Mouse (Mus musculus): Measurements from ENCODE around the gene Zbtb22. TPM values are rescaled to one million over a fixed set of nuclear protein-coding genes. Genes with fewer than 3 reads are reported as not detected.
"Not testable (repeated sequence)": the region's sequence is repeated elsewhere in the genome, so short reads cannot be mapped to it uniquely, and the experiment has no call there.

Gene Zbtb22
- polyA plus RNA-seq, 1 experiment from 2014 or later = 6.5 TPM

GRCm38 (mm10) chr17:33901653-33902052, 14.1 kb upstream of the Zbtb22 start:
- H3K36me3 ChIP-seq (ENCODE audit: control insufficient read depth, insufficient read depth, low read length) = no peaks in the 10 kb centered on the region
- WGBS = 48% methylated on average over 4 of the region's 4 CpGs
- no peaks in the 10 kb centered on the region for H3K4me1 ChIP-seq (ENCODE audit: control insufficient read depth, insufficient read depth, low read length)
- no peak overlapping the region for H3K9ac ChIP-seq (replicated peaks; ENCODE audit: low read depth, low read length)
- no peaks in the 10 kb centered on the region for H3K27me3 ChIP-seq (ENCODE audit: control insufficient read depth, insufficient read depth, low read length)
- no peak overlapping the region for H3K4me2 ChIP-seq (ENCODE audit: low read depth, low read length)
- no peaks in the 10 kb centered on the region for H3K9me3 ChIP-seq (ENCODE audit: control insufficient read depth, low read length)
- ATAC-seq (ENCODE audit: low read depth) = no peak
- no peak overlapping the region for H3K4me3 ChIP-seq (ENCODE audit: low read depth, low read length)
- H3K27ac ChIP-seq (ENCODE audit: low read depth, low read length) = no peak overlapping the region

DNA sequence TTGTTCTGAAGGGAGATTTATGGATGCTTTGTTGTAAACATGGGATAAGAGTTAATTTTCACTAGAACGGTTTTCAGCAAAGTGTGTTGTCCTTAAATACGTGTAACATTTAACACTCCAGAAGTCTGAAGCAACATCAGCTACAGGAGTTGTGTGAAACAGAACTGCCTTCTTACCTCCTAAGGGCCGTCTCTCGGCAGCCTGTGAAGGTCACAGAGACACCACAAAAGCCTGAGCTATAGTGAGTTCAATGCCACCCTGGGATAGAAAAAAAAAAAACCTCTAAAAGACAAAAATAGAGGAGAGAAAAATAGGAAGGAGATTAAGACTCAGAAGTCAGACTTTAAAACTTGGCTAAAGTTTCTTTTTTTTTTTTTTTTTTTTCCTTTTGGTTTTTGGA, 13.6 kb upstream of the Zbtb22 start:
- Histone ChIP-seq H3K4me3 (ENCODE audit: low read depth, low read length) (no peak overlapping the region), H3K9ac (replicated peaks; ENCODE audit: low read depth, low read length) (no peak overlapping the region), H3K36me3 (ENCODE audit: control insufficient read depth, insufficient read depth, low read length) (no peaks in the 10 kb centered on the region), H3K4me2 (ENCODE audit: low read depth, low read length) (no peak overlapping the region), H3K9me3 (ENCODE audit: control insufficient read depth, low read length) (no peaks in the 10 kb centered on the region), H3K4me1 (ENCODE audit: control insufficient read depth, insufficient read depth, low read length) (no peaks in the 10 kb centered on the region), H3K27ac (ENCODE audit: low read depth, low read length) (no peak overlapping the region), H3K27me3 (ENCODE audit: control insufficient read depth, insufficient read depth, low read length) (no peaks in the 10 kb centered on the region)
- WGBS = 51% methylated on average over 4 of the region's 4 CpGs
- no peak for ATAC-seq (ENCODE audit: low read depth)

DNA sequence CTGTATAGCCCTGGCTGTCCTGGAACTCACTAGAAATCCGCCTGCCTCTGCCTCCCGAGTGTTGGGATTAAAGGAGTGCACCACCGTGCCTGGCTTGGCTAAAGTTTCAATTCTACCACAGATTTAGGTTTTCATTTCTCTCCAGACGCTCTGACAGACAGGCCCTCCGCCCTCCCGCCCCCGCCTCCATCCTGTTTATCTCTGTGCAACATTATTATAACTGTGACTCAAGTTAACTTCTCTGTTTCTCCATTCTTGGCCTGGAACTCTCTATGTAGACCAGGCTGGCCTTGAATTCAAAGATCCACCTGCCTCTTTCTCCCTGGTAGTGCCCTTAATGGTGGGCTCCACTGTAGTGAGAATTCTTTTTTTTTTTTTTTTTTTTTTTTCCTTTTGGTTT, 13.2 kb upstream of the Zbtb22 start:
- no peak for ATAC-seq (ENCODE audit: low read depth)
- Histone ChIP-seq H3K4me1 (ENCODE audit: control insufficient read depth, insufficient read depth, low read length) (no peaks in the 10 kb centered on the region), H3K27me3 (ENCODE audit: control insufficient read depth, insufficient read depth, low read length) (no peaks in the 10 kb centered on the region), H3K4me2 (ENCODE audit: low read depth, low read length) (no peak overlapping the region), H3K36me3 (ENCODE audit: control insufficient read depth, insufficient read depth, low read length) (no peaks in the 10 kb centered on the region), H3K9me3 (ENCODE audit: control insufficient read depth, low read length) (no peaks in the 10 kb centered on the region), H3K27ac (ENCODE audit: low read depth, low read length) (no peak overlapping the region), H3K4me3 (ENCODE audit: low read depth, low read length) (no peak overlapping the region), H3K9ac (replicated peaks; ENCODE audit: low read depth, low read length) (no peak overlapping the region)
- 90% methylated on average over 7 of the region's 7 CpGs for WGBS

GRCm38 (mm10) chr17:33903911-33904651, 11.6 kb upstream of the Zbtb22 start:
- H3K27me3 ChIP-seq (ENCODE audit: control insufficient read depth, insufficient read depth, low read length); H3K27ac ChIP-seq (ENCODE audit: low read depth, low read length); H3K9me3 ChIP-seq (ENCODE audit: control insufficient read depth, low read length); H3K4me2 ChIP-seq (ENCODE audit: low read depth, low read length); H3K4me3 ChIP-seq (ENCODE audit: low read depth, low read length); H3K4me1 ChIP-seq (ENCODE audit: control insufficient read depth, insufficient read depth, low read length); H3K36me3 ChIP-seq (ENCODE audit: control insufficient read depth, insufficient read depth, low read length); ATAC-seq (ENCODE audit: low read depth); H3K9ac ChIP-seq (replicated peaks; ENCODE audit: low read depth, low read length): not testable (repeated sequence)
- 74% methylated on average over 6 of the region's 6 CpGs for WGBS

GRCm38 (mm10) chr17:33904835-33905234, 10.9 kb upstream of the Zbtb22 start, which contains the start of gene Platr17:
Platr17 (plus strand) TSS chr17:33905135.
- not testable (repeated sequence) for ATAC-seq (ENCODE audit: low read depth); H3K9me3 ChIP-seq (ENCODE audit: control insufficient read depth, low read length); H3K4me1 ChIP-seq (ENCODE audit: control insufficient read depth, insufficient read depth, low read length); H3K4me2 ChIP-seq (ENCODE audit: low read depth, low read length); H3K36me3 ChIP-seq (ENCODE audit: control insufficient read depth, insufficient read depth, low read length); H3K9ac ChIP-seq (replicated peaks; ENCODE audit: low read depth, low read length); H3K27me3 ChIP-seq (ENCODE audit: control insufficient read depth, insufficient read depth, low read length); H3K4me3 ChIP-seq (ENCODE audit: low read depth, low read length); H3K27ac ChIP-seq (ENCODE audit: low read depth, low read length)
- 33% methylated on average over 3 of the region's 4 CpGs for WGBS

GRCm38 (mm10) chr17:33908331-33909076, 7.2 kb upstream of the Zbtb22 start:
- Histone ChIP-seq H3K4me1 (ENCODE audit: control insufficient read depth, insufficient read depth, low read length) (peaks cover 14% of the 10 kb centered on the region; the same call in 1 of the 2 replicates), H3K4me3 (ENCODE audit: low read depth, low read length) (peak overlapping the region; percentile 83), H3K9me3 (ENCODE audit: control insufficient read depth, low read length) (no peaks in the 10 kb centered on the region), H3K9ac (replicated peaks; ENCODE audit: low read depth, low read length) (peak overlapping the region; percentile 84), H3K36me3 (ENCODE audit: control insufficient read depth, insufficient read depth, low read length) (peaks cover 19% of the 10 kb centered on the region), H3K27me3 (ENCODE audit: control insufficient read depth, insufficient read depth, low read length) (no peaks in the 10 kb centered on the region), H3K4me2 (ENCODE audit: low read depth, low read length) (peak overlapping the region; percentile 58), H3K27ac (ENCODE audit: low read depth, low read length) (peak overlapping the region; percentile 78)
- peak; percentile 13 for ATAC-seq (ENCODE audit: low read depth)
- WGBS = under 1% methylated on average over 43 of the region's 44 CpGs

DNA sequence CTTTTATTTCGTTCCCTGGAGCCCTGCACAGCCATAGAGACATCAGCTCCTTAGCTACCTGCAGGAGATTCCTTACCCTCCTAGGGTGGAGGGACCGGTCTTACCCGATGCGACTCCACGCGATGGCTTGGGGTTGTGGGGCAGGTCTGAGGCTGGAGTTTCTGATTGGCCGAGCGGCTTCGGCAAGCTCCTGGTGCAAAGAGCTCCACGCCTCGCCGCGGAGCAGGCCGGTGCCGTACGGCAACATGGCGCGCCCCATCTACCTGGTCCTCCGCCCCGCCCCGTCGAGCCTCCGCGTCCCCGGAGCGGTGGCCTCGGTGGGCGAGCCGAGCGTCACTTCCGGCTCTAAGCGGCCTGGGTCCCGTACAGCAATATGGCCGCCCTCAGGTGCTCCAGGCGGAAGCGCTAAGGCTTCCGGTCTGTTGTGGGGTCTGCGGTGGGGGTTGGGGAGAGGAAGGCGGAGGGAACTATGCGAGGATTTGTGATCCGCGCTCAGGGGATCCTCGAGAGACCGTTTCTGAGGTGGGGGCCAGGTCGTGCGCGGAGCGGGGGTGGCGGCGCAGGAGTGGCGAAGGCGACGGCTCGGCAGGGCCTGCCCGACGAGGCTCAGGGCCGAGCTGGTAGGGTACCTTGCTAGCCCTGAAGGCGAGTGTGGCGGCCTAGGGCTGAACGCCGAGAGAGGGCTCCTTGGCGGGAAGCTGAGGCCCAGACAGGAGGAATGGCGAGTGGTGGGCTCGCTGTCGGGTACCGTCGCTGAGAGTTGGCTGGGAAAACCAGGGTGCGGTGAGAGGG, 6.4 kb upstream of the Zbtb22 start, which contains the start of gene Daxx:
TSS of gene Daxx (plus strand) at position 338 of the 792 bp plus-strand sequence.
- Histone ChIP-seq H3K9me3 (ENCODE audit: control insufficient read depth, low read length) (no peaks in the 10 kb centered on the region), H3K4me2 (ENCODE audit: low read depth, low read length) (peak within 1 kb of the TSS; percentile 58), H3K36me3 (ENCODE audit: control insufficient read depth, insufficient read depth, low read length) (peaks cover 26% of the 10 kb centered on the region), H3K27ac (ENCODE audit: low read depth, low read length) (peak within 1 kb of the TSS; percentile 78), H3K4me3 (ENCODE audit: low read depth, low read length) (peak within 1 kb of the TSS; percentile 83), H3K4me1 (ENCODE audit: control insufficient read depth, insufficient read depth, low read length) (peaks cover 14% of the 10 kb centered on the region; the same call in 1 of the 2 replicates), H3K27me3 (ENCODE audit: control insufficient read depth, insufficient read depth, low read length) (no peaks in the 10 kb centered on the region), H3K9ac (replicated peaks; ENCODE audit: low read depth, low read length) (peak within 1 kb of the TSS; percentile 84)
- under 1% methylated on average over 61 of the region's 68 CpGs for whole genome bisulfite sequencing
- peak; percentile 96 for ATAC-seq (ENCODE audit: low read depth)

DNA sequence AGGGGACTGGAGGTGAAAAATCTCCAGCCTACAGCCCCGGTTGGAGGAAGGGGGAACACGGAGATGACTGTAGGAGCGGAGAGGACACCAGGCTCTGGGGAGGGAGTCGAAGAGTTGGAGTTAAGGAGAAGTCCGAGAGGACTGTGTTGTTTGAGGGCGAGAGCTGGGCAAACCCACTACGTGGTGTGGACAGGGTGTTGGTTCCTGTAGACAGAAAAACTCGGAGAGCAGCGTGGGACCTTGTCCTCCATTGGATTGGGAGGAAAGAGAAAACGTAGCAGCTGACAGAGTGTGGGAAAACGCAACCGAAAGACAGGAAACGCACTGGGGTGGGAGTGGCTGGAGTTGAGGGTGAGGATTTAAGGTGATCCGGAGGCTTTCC, 5.8 kb upstream of the Zbtb22 start:
- peak; percentile 1; the same call in 1 of the 2 replicates for ATAC-seq (ENCODE audit: low read depth)
- Histone ChIP-seq H3K27ac (ENCODE audit: low read depth, low read length) (peak overlapping the region; percentile 78), H3K4me2 (ENCODE audit: low read depth, low read length) (peak overlapping the region; percentile 58), H3K9me3 (ENCODE audit: control insufficient read depth, low read length) (no peaks in the 10 kb centered on the region), H3K4me1 (ENCODE audit: control insufficient read depth, insufficient read depth, low read length) (peaks cover 14% of the 10 kb centered on the region; the same call in 1 of the 2 replicates), H3K9ac (replicated peaks; ENCODE audit: low read depth, low read length) (peak overlapping the region; percentile 84), H3K4me3 (ENCODE audit: low read depth, low read length) (peak overlapping the region; percentile 83), H3K27me3 (ENCODE audit: control insufficient read depth, insufficient read depth, low read length) (no peaks in the 10 kb centered on the region), H3K36me3 (ENCODE audit: control insufficient read depth, insufficient read depth, low read length) (peaks cover 26% of the 10 kb centered on the region)
- 2% methylated on average over 14 of the region's 14 CpGs for WGBS
